Mouse (Mus musculus): ENCODE measurements around the gene Zeb2. TPM values are rescaled to one million over a fixed set of nuclear protein-coding genes. Genes with fewer than 3 reads are reported as not detected.

Gene Zeb2
- polyA plus RNA-seq (2015; fragmentation: Nextera tagmentation; extraction: Ambion mirVana) = 28.5 and 36.7 TPM in 2 replicates

GRCm38 (mm10) chr2:45117087-45117561 is at the start of gene Zeb2:
Gene Zeb2 (minus strand): TSS chr2:45117395.

Other genes starting within 250 kb of the Zeb2 start
- gene Gtdc1, start 189.7 kb downstream of the Zeb2 start, polyA plus RNA-seq (2015; fragmentation: Nextera tagmentation; extraction: Ambion mirVana) = 4.6 and 7.1 TPM in 2 replicates

Measured in spleen, postnatal 0 days (tissue).